20 mouse cellular contexts compared by ENCODE assay signal in genomic region chr17:44459029-44459428, GRCm38 (mm10).
A peak's percentile ranks its signal among the peaks of the same experiment; 100 is the strongest.
DNase-seq lines count a peak whose midpoint lies in the region; ATAC-seq and TF ChIP-seq lines count a peak whose summit lies in the region.
"Had no signal": no experiment of that assay in that cellular context is flagged by ENCODE, and none has a peak within 500 bp of the region (broad histone marks: within the 10 kb centered on the region; RNA-seq: fewer than 3 reads in every experiment).

No protein-coding gene starts in this region.

- TF ChIP-seq CTCF in CH12.LX (conservative IDR thresholded peaks at IDR 0.05 in 1 of 2, IDR thresholded peaks at IDR 0.05 in 1 of 2; ENCODE audit: low read depth in 2 of 2, low read length in 2 of 2) = no peak
- TF ChIP-seq CTCF in small intestine, adult 2 months (IDR thresholded peaks at IDR 0.05; ENCODE audit: extremely low read depth, insufficient read length, insufficient replicate concordance, low read depth, low read length) = no peak

- no peaks in the 10 kb centered on the region for H3K36me3 ChIP-seq in CH12.LX (replicated peaks in 1 of 2; ENCODE audit: control insufficient read depth in 1 of 2, insufficient read depth in 1 of 2, low read length in 1 of 2)
- H3K36me3 ChIP-seq in small intestine, adult 2 months (ENCODE audit: control insufficient read depth, insufficient read depth, low read length) = no peaks in the 10 kb centered on the region
- H3K36me3 ChIP-seq in midbrain, embryonic 11.5 days (ENCODE audit: control insufficient read depth, insufficient read depth, low read length) = no peaks in the 10 kb centered on the region
- H3K36me3 ChIP-seq: midbrain, embryonic 13.5 days had no signal

- H3K4me3 ChIP-seq in CH12.LX (replicated peaks in 1 of 3; ENCODE audit: low read depth in 2 of 3, low read length in 2 of 3, poor library complexity in 1 of 3) = no peak overlapping the region
- no peak overlapping the region for H3K4me3 ChIP-seq in small intestine, adult 2 months (ENCODE audit: low read depth, low read length)
- no peak overlapping the region for H3K4me3 ChIP-seq in midbrain, embryonic 11.5 days (ENCODE audit: low read depth, low read length)
- H3K4me3 ChIP-seq: forebrain, embryonic 13.5 days; midbrain, embryonic 13.5 days had no signal

- peak; percentile 1 for DNase-seq in lung, postnatal 25 days (ENCODE audit: low spot score)
- DNase-seq in lung, postnatal 10 days = no peak
- DNase-seq in CH12.LX (ENCODE audit: extremely low read depth) = no peak
- DNase-seq in fibroblast of lung, adult 2 months (ENCODE audit: low read depth) = peak; percentile 68
- DNase-seq in midbrain, embryonic 11.5 days (ENCODE audit: low spot score, missing footprints) = no peak
- no peak for DNase-seq in cerebellum, postnatal 36 days
- DNase-seq in gastrocnemius, postnatal 14 days = no peak
- DNase-seq: cerebellum, adult 11 months; cerebellum, postnatal 14 days; kidney, adult 11 months; kidney, postnatal 14 days; layer of hippocampus, adult 9-11 months; lung, postnatal 4 days; thymus, postnatal 14 days had no signal

- WGBS in small intestine, adult 2 months = 55% methylated on average over 4 of the region's 4 CpGs
- WGBS in midbrain, embryonic 11.5 days = 89% methylated on average over 4 of the region's 4 CpGs

- in situ Hi-C loops in CH12.LX (cut with MboI; ENCODE audit: low pct_ligation_motif_present, low pct_unique_long_range_greater_than_20kb, low sequenced_read_pairs) = loop anchor here (25.0 kb wide), 2 partner anchors 578 to 803 kb away; no protein-coding TSS in a partner anchor

- no peak for ATAC-seq in midbrain, embryonic 11.5 days (ENCODE audit: low FRiP score)
- ATAC-seq: forebrain, embryonic 13.5 days; midbrain, embryonic 13.5 days had no signal

- H3K9me3 ChIP-seq in CH12.LX (replicated peaks; ENCODE audit: low read length) = no peaks in the 10 kb centered on the region
- H3K9me3 ChIP-seq in midbrain, embryonic 11.5 days (ENCODE audit: control insufficient read depth, low read length) = no peaks in the 10 kb centered on the region
- H3K9me3 ChIP-seq: forebrain, embryonic 13.5 days; midbrain, embryonic 13.5 days had no signal

- peaks cover 18 to 20% of the 10 kb centered on the region in 2 experiments for H3K4me1 ChIP-seq in CH12.LX (ENCODE audit: control insufficient read depth in 1 of 2, insufficient read depth in 2 of 2)
- H3K4me1 ChIP-seq in small intestine, adult 2 months (ENCODE audit: control insufficient read depth, insufficient read depth, insufficient read length, low read length) = no peaks in the 10 kb centered on the region; the same call in 1 of the 2 replicates
- no peaks in the 10 kb centered on the region for H3K4me1 ChIP-seq in midbrain, embryonic 11.5 days (ENCODE audit: control insufficient read depth, insufficient read depth, low read length)
- H3K4me1 ChIP-seq: forebrain, embryonic 13.5 days; midbrain, embryonic 13.5 days had no signal

- no peak; the same call in 1 of the 2 replicates for TF ChIP-seq RAD21 in CH12.LX (IDR thresholded peaks at IDR 0.05; ENCODE audit: low read depth, low read length)

- TF ChIP-seq POLR2A in CH12.LX (IDR thresholded peaks at IDR 0.05; ENCODE audit: low read depth, low read length) = no peak
- TF ChIP-seq POLR2A in small intestine, adult 2 months (IDR thresholded peaks at IDR 0.05; ENCODE audit: low read depth, low read length) = no peak

- H3K27ac ChIP-seq in CH12.LX (ENCODE audit: insufficient read depth, low read depth) = no peak overlapping the region
- H3K27ac ChIP-seq in small intestine, adult 2 months (ENCODE audit: insufficient read depth, low read depth, low read length) = 0 out of 2 replicates have a peak overlapping the region, but pooled peaks have one; percentile 11
- no peak overlapping the region for H3K27ac ChIP-seq in midbrain, embryonic 11.5 days (ENCODE audit: low read depth, low read length)
- H3K27ac ChIP-seq: forebrain, embryonic 13.5 days; hindbrain, embryonic 14.5 days; liver, embryonic 14.5 days; midbrain, embryonic 13.5 days; stomach, postnatal 0 days had no signal

- intact Hi-C loops in gastrocnemius, postnatal 14 days (cut with DNase I; ENCODE audit: low total_unique reads) = loop anchor here (5.0 to 10.0 kb wide), 2 partner anchors 283 to 796 kb away; no protein-coding TSS in a partner anchor

- peak overlapping the region; percentile 47 for H3K4me2 ChIP-seq in CH12.LX (ENCODE audit: insufficient read depth, low read depth, poor library complexity, severe bottlenecking)
- no peak overlapping the region for H3K4me2 ChIP-seq in midbrain, embryonic 11.5 days
- H3K4me2 ChIP-seq: forebrain, embryonic 13.5 days; hindbrain, embryonic 14.5 days; midbrain, embryonic 13.5 days had no signal

- H3K79me2 ChIP-seq in CH12.LX (replicated peaks; ENCODE audit: control insufficient read depth, extremely low read depth, insufficient read depth, poor library complexity, severe bottlenecking) = no peaks in the 10 kb centered on the region

- H3K27me3 ChIP-seq in CH12.LX (replicated peaks) = no peaks in the 10 kb centered on the region
- no peaks in the 10 kb centered on the region; the same call in 1 of the 2 replicates for H3K27me3 ChIP-seq in small intestine, adult 2 months (ENCODE audit: control insufficient read depth, insufficient read depth, low read length)
- no peaks in the 10 kb centered on the region for H3K27me3 ChIP-seq in midbrain, embryonic 11.5 days (ENCODE audit: control insufficient read depth, insufficient read depth, low read length)
- H3K27me3 ChIP-seq: forebrain, embryonic 13.5 days had no signal

- dilution Hi-C loops in CH12.LX (cut with MboI; ENCODE audit: extremely low pct_ligation_motif_present, extremely low pct_unique_long_range_greater_than_20kb, low sequenced_read_pairs) = no loop called here

- H3K9ac ChIP-seq in CH12.LX (ENCODE audit: insufficient read depth, low read depth) = peak overlapping the region; percentile 20
- H3K9ac ChIP-seq in midbrain, embryonic 11.5 days (ENCODE audit: low read length) = no peak overlapping the region
- H3K9ac ChIP-seq: forebrain, embryonic 13.5 days; hindbrain, embryonic 14.5 days; liver, embryonic 14.5 days; midbrain, embryonic 13.5 days had no signal

- peak; percentile 59 for TF ChIP-seq EP300 in CH12.LX (IDR thresholded peaks at IDR 0.05; ENCODE audit: low read length)

TF ChIP-seq in CH12.LX, 34 proteins besides CTCF, POLR2A, EP300 and RAD21:
- TF ChIP-seq RCOR1 (conservative IDR thresholded peaks at IDR 0.05; ENCODE audit: low read depth, low read length) (no peak), ETS1 (conservative IDR thresholded peaks at IDR 0.05; ENCODE audit: low read depth, low read length) (peak; percentile 71; the same call in 1 of the 2 replicates), JUND (conservative IDR thresholded peaks at IDR 0.05; ENCODE audit: low read depth, low read length) (peak; percentile 25; the same call in 1 of the 2 replicates), SIN3A (IDR thresholded peaks at IDR 0.05; ENCODE audit: low read length) (no peak), CHD1 (IDR thresholded peaks at IDR 0.05; ENCODE audit: low read depth, low read length) (no peak), MAFK (IDR thresholded peaks at IDR 0.05; ENCODE audit: insufficient replicate concordance, low read length) (no peak), NELFE (IDR thresholded peaks at IDR 0.05; ENCODE audit: low read depth, low read length) (no peak), POLR2AphosphoS2 (IDR thresholded peaks at IDR 0.05; ENCODE audit: low read depth, low read length) (no peak), ZKSCAN1 (IDR thresholded peaks at IDR 0.05; ENCODE audit: borderline replicate concordance, low read depth, low read length) (no peak), SMC3 (IDR thresholded peaks at IDR 0.05; ENCODE audit: low read depth, low read length) (no peak), USF2 (conservative IDR thresholded peaks at IDR 0.05; ENCODE audit: low read depth, low read length) (no peak), IRF4 (IDR thresholded peaks at IDR 0.05; ENCODE audit: low read depth, low read length) (peak; percentile 87), MAZ (IDR thresholded peaks at IDR 0.05; ENCODE audit: low read depth, low read length) (no peak), KAT2A (IDR thresholded peaks at IDR 0.05; ENCODE audit: insufficient replicate concordance, low read length) (no peak), TCF12 (IDR thresholded peaks at IDR 0.05; ENCODE audit: low read depth, low read length) (0 out of 2 replicates have a peak, but pooled peaks have one; percentile 10), JUN (IDR thresholded peaks at IDR 0.05; ENCODE audit: insufficient read depth, low read depth, low read length) (peak; percentile 44; the same call in 1 of the 2 replicates), E2F4 (IDR thresholded peaks at IDR 0.05; ENCODE audit: insufficient replicate concordance, low read depth, low read length) (no peak), GABPA (IDR thresholded peaks at IDR 0.05; ENCODE audit: insufficient replicate concordance, low read depth, low read length) (no peak), USF1 (IDR thresholded peaks at IDR 0.05; ENCODE audit: low read depth, low read length) (no peak), MXI1 (IDR thresholded peaks at IDR 0.05; ENCODE audit: low read depth, low read length) (no peak), MEF2A (IDR thresholded peaks at IDR 0.05; ENCODE audit: borderline replicate concordance, low read depth, low read length) (no peak; the same call in 1 of the 2 replicates), TBP (conservative IDR thresholded peaks at IDR 0.05; ENCODE audit: low read depth, low read length) (no peak), HCFC1 (IDR thresholded peaks at IDR 0.05; ENCODE audit: low read depth, low read length) (no peak), BHLHE40 (IDR thresholded peaks at IDR 0.05; ENCODE audit: low read depth, low read length) (peak; percentile 64), ZNF384 (IDR thresholded peaks at IDR 0.05; ENCODE audit: low read depth, low read length) (no peak), ZMIZ1 (IDR thresholded peaks at IDR 0.05; ENCODE audit: low read depth, low read length) (no peak), ELF1 (IDR thresholded peaks at IDR 0.05; ENCODE audit: low read depth, low read length) (no peak), ZC3H11A (IDR thresholded peaks at IDR 0.05; ENCODE audit: low read depth, low read length) (no peak), MAX (IDR thresholded peaks at IDR 0.05; ENCODE audit: low read length) (no peak)
TF ChIP-seq in CH12.LX: peak in this region for 6.

Comparison
In these comparisons a context has a peak if more than half of its experiments do, and no peak if none do; other contexts are left out.
1. DNase-seq: peak in lung, postnatal 25 days (single experiment) and fibroblast of lung, adult 2 months (single experiment); none in lung, postnatal 10 days (single experiment), CH12.LX (single experiment), midbrain, embryonic 11.5 days (single experiment), cerebellum, postnatal 36 days (0 of 2) and gastrocnemius, postnatal 14 days (single experiment).